Comparison of ENCODE assay signal across 16 mouse cellular contexts in the genomic region with DNA sequence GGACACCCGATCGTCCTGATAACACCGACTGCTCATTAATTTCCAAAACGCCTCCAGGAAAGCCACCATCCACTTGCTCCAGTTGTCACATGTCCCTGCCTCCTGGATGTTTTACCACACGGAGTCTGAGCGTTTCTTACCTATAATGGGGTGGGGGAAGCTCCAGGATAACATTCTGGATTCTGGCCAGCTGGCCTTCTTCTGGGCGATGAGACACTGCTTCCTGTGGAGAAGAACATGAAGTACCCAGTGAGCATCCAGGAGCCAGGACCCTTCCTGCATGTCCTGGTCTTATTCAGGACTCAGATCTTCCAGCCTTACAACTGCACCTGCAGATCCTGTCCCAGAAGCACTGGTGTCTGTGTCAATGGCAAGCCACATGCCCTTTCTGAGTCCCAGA.
DNase-seq lines count a peak whose midpoint lies in the region; ATAC-seq and TF ChIP-seq lines count a peak whose summit lies in the region.
"Had no signal": no experiment of that assay in that cellular context is flagged by ENCODE, and none has a peak within 500 bp of the region (broad histone marks: within the 10 kb centered on the region; RNA-seq: fewer than 3 reads in every experiment).

No protein-coding gene starts in this region.

- ATAC-seq in heart, embryonic 12.5 days (ENCODE audit: insufficient number of reproducible peaks, low FRiP score): 0 out of 2 replicates have a peak, but pooled peaks have one; percentile 7
- ATAC-seq in kidney, embryonic 15.5 days (replicated peaks; ENCODE audit: low FRiP score): no peak
- ATAC-seq: forebrain, postnatal 0 days; liver, embryonic 12.5 days; Patski had no signal

- H3K4me3 ChIP-seq in heart, embryonic 12.5 days: no peak overlapping the region
- no peak overlapping the region for H3K4me3 ChIP-seq in kidney, embryonic 15.5 days (replicated peaks)
- no peak overlapping the region for H3K4me3 ChIP-seq in testis, adult 2 months (ENCODE audit: control insufficient read depth, low read depth, low read length)
- H3K4me3 ChIP-seq: embryonic facial prominence, embryonic 15.5 days; liver, embryonic 12.5 days; stomach, embryonic 15.5 days had no signal

- TF ChIP-seq POLR2A in testis, adult 2 months (IDR thresholded peaks at IDR 0.05; ENCODE audit: control insufficient read depth, low read depth, low read length): no peak

- no peaks in the 10 kb centered on the region for H3K9me3 ChIP-seq in heart, embryonic 12.5 days (replicated peaks)
- H3K9me3 ChIP-seq in kidney, embryonic 15.5 days (replicated peaks): no peaks in the 10 kb centered on the region
- H3K9me3 ChIP-seq: embryonic facial prominence, embryonic 15.5 days; liver, embryonic 12.5 days; stomach, embryonic 15.5 days had no signal

- H3K9ac ChIP-seq in heart, embryonic 12.5 days: peak overlapping the region; percentile 9; the same call in 1 of the 2 replicates
- H3K9ac ChIP-seq in kidney, embryonic 15.5 days: no peak overlapping the region
- H3K9ac ChIP-seq: embryonic facial prominence, embryonic 15.5 days; forebrain, postnatal 0 days; hindbrain, embryonic 14.5 days; liver, embryonic 12.5 days; stomach, embryonic 15.5 days had no signal

- H3K4me1 ChIP-seq in heart, embryonic 12.5 days (replicated peaks): peaks cover 92% of the 10 kb centered on the region
- 0 out of 2 replicates have a peak, but pooled peaks cover 3% of the 10 kb centered on the region for H3K4me1 ChIP-seq in kidney, embryonic 15.5 days
- peaks cover 5% of the 10 kb centered on the region for H3K4me1 ChIP-seq in testis, adult 2 months (ENCODE audit: control insufficient read depth, insufficient read depth, low read length)
- H3K4me1 ChIP-seq: embryonic facial prominence, embryonic 15.5 days; liver, embryonic 12.5 days; stomach, embryonic 15.5 days had no signal

- H3K27ac ChIP-seq in heart, embryonic 12.5 days (ENCODE audit: poor library complexity, severe bottlenecking): peak overlapping the region; percentile 81
- H3K27ac ChIP-seq in kidney, embryonic 15.5 days: no peak overlapping the region
- peak overlapping the region; percentile 54 for H3K27ac ChIP-seq in testis, adult 2 months (ENCODE audit: control insufficient read depth, insufficient read depth, low read depth, low read length)
- H3K27ac ChIP-seq: embryonic facial prominence, embryonic 15.5 days; hindbrain, embryonic 14.5 days; liver, embryonic 12.5 days; stomach, embryonic 15.5 days had no signal

- no peaks in the 10 kb centered on the region for H3K27me3 ChIP-seq in heart, embryonic 12.5 days (replicated peaks)
- H3K27me3 ChIP-seq in kidney, embryonic 15.5 days: no peaks in the 10 kb centered on the region
- H3K27me3 ChIP-seq in testis, adult 2 months (ENCODE audit: control insufficient read depth, insufficient read depth, low read length): no peaks in the 10 kb centered on the region
- H3K27me3 ChIP-seq: embryonic facial prominence, embryonic 15.5 days; Patski; stomach, embryonic 15.5 days had no signal

- intact Hi-C loops in heart, postnatal 10 days (cut with DNase I): no loop called here

- WGBS in heart, embryonic 12.5 days: 56% methylated on average over 7 of the region's 7 CpGs
- 87% methylated on average over 7 of the region's 7 CpGs for WGBS in kidney, embryonic 15.5 days

- peak overlapping the region; percentile 6; the same call in 1 of the 2 replicates for H3K4me2 ChIP-seq in heart, embryonic 12.5 days
- no peak overlapping the region for H3K4me2 ChIP-seq in kidney, embryonic 15.5 days
- H3K4me2 ChIP-seq: embryonic facial prominence, embryonic 15.5 days; hindbrain, embryonic 14.5 days; liver, embryonic 12.5 days; stomach, embryonic 15.5 days had no signal

- no peak for TF ChIP-seq CTCF in testis, adult 2 months (IDR thresholded peaks at IDR 0.05; ENCODE audit: control insufficient read depth, insufficient read depth, insufficient replicate concordance, low read depth, low read length)

- H3K36me3 ChIP-seq in heart, embryonic 12.5 days: peaks cover 50% of the 10 kb centered on the region
- H3K36me3 ChIP-seq in kidney, embryonic 15.5 days: peaks cover 10% of the 10 kb centered on the region; the same call in 1 of the 2 replicates
- no peaks in the 10 kb centered on the region for H3K36me3 ChIP-seq in testis, adult 2 months (ENCODE audit: control insufficient read depth, insufficient read depth, low read length)
- H3K36me3 ChIP-seq: liver, embryonic 12.5 days; stomach, embryonic 15.5 days had no signal

- peak; percentile 29 to 47 for DNase-seq in adrenal gland, adult (ENCODE audit: inconsistent age in 2 of 2, low spot score in 1 of 2)
- DNase-seq in adrenal gland, adult 8-10 months: no peak
- DNase-seq in heart, postnatal 10 days: no peak
- DNase-seq in kidney, postnatal 25 days: peak; percentile 23 to 63
- no peak for DNase-seq in testis, postnatal 10 days (ENCODE audit: low spot score)
- DNase-seq: cerebellum, adult 18-20 months; forebrain, postnatal 0 days; retina, postnatal 1 day had no signal

Comparison
In these comparisons a context has a peak if more than half of its experiments do, and no peak if none do; other contexts are left out.
1. DNase-seq: peak in adrenal gland, adult (2 of 2) and kidney, postnatal 25 days (2 of 2); none in adrenal gland, adult 8-10 months (single experiment), heart, postnatal 10 days (0 of 2) and testis, postnatal 10 days (single experiment).